Mouse (Mus musculus) right cerebral cortex, postnatal 36 days (tissue): ENCODE measurements around the gene Chrm1.
"Not testable (repeated sequence)": the region's sequence is repeated elsewhere in the genome, so short reads cannot be mapped to it uniquely, and the experiment has no call there.

Source experiments
- DNase-seq, 2 experiments: peaks; one replicate each; pipeline ENCODE4 v3.0.0; 2022; ENCODE audit warnings: low spot score in 2 of 2, mixed read lengths in 1 of 2

The Chrm1 gene

DNA sequence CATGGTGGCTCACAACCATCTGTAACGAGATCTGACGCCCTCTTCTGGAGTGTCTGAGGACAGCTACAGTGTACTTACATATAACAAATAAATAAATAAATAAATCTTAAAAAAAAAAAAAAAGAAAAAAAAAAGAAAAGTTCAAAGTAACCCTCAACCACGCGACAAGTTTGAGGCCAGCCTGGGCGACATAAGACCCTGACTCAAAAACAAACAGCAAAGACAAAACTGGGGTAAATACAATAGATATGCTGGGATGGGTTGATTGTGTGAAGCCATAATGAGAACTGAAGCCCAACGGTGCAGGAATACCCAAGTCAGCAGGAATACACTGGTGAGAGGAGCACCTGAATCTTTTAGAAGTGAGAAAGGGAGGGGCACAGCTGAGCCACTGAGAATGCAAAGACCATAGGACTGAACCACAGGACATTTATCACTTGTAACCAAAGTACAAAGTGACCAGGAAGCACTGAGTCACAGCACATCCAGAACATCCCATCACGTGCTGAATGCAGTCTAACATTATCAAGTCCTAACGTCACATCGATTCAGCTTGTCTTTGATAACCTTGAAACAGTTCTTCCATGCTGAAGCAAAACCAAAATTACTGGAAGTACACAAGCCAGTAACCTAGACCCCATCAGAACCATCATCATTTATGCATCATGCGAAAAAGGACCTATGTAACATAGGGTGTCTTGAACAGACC is 53.3 kb downstream of the Chrm1 start:
- no peak for DNase-seq

DNA sequence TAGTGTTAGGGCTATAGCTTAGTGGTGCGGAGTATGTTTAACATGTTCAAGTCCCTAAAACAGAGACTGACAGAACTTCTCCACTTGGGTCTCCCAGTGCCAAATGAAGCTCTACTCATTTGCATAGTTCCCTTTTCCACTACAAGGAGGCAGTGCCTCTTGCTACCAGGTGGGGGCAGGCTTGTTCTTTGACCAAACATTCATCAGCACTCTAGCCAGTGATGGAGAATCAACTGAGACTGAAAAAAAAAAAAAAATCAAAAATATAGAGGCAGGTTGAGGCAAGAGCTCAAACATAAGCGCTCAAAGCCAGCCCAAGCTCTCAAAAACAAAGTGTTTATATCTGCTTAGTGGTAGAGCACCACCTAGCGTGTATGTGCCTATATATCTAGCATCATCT is 54.8 kb downstream of the Chrm1 start:
- DNase-seq = no peak

DNA sequence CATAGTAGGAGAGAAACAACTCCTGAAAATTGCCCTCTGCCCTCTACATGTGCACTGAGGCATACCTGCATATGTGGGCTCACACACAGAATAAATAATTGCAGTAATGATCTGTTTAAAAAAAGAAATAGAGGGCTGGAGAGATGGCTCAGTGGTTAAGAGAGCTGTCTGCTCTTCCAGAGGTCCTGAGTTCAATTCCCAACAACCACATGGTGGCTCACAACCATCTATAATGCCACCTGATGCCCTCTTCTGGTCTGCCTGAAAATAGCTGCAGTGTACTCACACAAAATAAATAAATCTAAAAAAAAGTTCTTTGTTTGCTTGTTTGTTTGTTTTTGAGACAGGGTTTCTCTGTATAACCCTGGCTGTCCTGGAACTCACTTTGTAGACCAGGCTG is 55.4 kb downstream of the Chrm1 start:
- DNase-seq = not testable (repeated sequence)

DNA sequence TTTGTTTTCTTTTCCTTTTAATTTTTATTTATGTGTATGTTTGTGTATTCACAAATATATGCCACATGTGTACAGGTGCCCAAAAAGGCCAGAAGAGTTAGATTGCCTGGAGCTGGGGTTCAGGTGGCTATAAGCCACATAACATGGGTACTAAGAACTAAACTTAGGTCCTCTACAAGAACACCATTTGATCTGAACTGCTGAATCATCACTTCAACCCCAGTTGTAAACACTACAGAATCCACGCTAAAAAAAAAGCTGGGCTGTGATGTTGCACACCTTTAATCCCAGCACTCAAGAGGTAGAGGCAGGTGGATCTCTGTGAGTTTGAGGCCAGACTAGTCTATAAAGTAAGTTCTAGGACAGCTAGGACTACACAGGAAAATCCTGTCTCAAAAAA is 57.8 kb downstream of the Chrm1 start:
- DNase-seq = no peak

DNA sequence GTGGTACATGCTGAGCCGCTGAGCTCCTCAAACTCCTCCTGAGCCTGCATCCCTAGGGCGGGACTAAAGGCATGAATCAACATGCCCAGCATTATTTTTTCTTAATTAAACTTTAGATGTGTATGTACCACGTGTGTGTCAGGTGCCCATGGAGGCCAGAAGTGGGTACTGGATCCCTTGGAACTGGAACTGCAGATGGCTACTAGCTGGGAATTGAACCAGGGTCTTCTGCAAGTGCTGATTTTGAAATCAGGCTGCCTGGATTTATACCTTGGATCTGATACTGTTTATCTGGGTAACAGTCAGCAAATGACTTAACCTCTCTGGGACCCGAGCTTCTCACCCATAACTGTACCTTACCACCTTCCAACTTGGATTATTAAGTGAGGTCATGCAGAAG is 58.4 kb downstream of the Chrm1 start:
- DNase-seq = no peak

DNA sequence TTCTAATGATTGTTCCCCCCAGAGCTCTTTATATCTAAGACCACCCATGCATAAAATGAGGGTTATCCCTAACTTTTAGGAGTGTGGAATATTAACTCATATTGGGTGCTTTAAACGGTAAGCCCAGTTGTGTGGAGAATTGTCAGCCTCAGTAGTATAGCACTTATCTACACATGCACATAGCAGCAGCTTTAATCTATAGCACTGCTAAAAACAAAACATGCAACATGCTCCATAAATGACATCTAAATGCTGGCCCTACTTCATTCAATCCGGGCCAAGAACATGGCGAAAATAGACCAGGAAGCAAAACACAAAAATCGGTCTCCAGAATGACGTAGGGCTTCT is 58.9 kb downstream of the Chrm1 start:
- no peak for DNase-seq

GRCm38 (mm10) chr19:8722907-8723573 is 59.5 kb downstream of the Chrm1 start, which contains the start of gene Slc3a2:
Slc3a2 (minus strand) TSS chr19:8723369.
- DNase-seq = peak; percentile 97 to 98

GRCm38 (mm10) chr19:8723574-8724346 is 60.2 kb downstream of the Chrm1 start:
- no peak for DNase-seq

- no peak for DNase-seq
These were observed 60.8 kb downstream of the Chrm1 start for GRCm38 (mm10) chr19:8724392-8724791.

DNA sequence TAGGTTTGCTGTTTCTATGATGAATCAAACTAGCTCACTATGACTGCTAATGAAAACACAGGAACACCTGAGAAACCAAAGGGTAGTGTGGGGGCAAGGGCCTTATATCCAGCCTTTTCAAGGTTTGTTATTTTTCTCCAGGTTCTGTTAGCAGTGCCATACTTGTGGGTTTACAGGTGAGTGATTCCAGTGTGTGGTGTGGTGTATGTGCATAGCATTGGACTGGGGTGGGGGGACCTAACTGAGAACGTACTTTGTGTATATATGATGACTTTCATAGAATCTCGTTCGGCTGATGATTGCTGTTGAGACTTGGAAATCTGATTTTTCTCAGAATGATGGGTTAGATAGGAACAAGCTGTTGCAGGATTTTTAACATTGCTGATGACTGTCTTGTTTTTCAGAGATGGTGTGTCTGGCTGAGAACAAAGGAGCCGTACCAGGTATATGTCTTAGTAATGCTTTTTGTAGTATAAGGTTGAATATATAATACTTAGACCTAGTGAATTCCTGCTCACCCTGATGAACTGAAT is 61.6 kb downstream of the Chrm1 start:
- DNase-seq = no peak

GRCm38 (mm10) chr19:8726609-8727390 is 63.2 kb downstream of the Chrm1 start:
- no peak for DNase-seq

DNA sequence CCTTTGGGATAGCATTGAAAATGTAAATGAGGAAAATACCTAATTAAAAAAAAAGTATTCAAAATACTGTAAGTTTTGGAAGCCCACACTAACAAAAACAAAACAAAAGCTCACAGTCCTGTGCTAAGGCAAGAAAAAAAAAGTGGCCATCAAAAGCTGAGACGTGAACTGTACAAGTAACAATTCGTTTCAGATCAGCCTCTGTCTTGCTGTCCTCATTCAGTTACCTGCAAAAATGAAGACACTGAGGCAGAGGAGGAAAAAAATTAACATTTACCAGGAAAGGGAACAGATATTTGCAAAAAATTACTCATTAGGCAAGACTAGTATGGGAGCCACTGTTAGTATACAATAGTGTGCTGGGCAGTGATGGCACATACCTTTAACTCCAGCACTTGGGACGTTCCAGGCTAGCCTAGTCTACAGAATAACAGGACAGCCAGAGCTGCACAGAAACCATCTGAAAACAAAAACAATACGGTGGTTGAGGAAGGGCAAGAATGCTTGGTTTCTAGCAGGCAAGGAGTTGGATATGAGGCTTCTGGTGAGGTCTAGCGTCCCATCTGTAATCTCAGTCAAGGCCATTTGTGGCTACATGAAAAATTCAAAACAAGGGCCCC is 64.0 kb downstream of the Chrm1 start:
- DNase-seq = no peak

- DNase-seq = not testable (repeated sequence)
These were observed 64.9 kb downstream of the Chrm1 start for GRCm38 (mm10) chr19:8728335-8729099.
